Mouse (Mus musculus): ENCODE results near the gene Rexo1.
"Not testable (repeated sequence)": the region's sequence is repeated elsewhere in the genome, so short reads cannot be mapped to it uniquely, and the experiment has no call there.

The Rexo1 gene

GRCm38 (mm10) chr10:80561116-80561944, at the start of gene Rexo1:
Gene Rexo1 (minus strand): TSS chr10:80561560.
- peak; percentile 92 for DNase-seq (ENCODE audit: low spot score)

GRCm38 (mm10) chr10:80611024-80611423, 49.7 kb upstream of the Rexo1 start:
- DNase-seq (ENCODE audit: low spot score) = peak; percentile 63

- DNase-seq (ENCODE audit: low spot score) = no peak
These were observed 48.9 kb upstream of the Rexo1 start for GRCm38 (mm10) chr10:80610116-80610785.

GRCm38 (mm10) chr10:80609269-80609924, 48.0 kb upstream of the Rexo1 start:
- DNase-seq (ENCODE audit: low spot score) = no peak

- DNase-seq (ENCODE audit: low spot score) = no peak
These were observed 47.1 kb upstream of the Rexo1 start for GRCm38 (mm10) chr10:80608435-80608834.

GRCm38 (mm10) chr10:80606737-80607350, 45.5 kb upstream of the Rexo1 start:
- DNase-seq (ENCODE audit: low spot score) = no peak

GRCm38 (mm10) chr10:80606306-80606705, 44.9 kb upstream of the Rexo1 start:
- no peak for DNase-seq (ENCODE audit: low spot score)

- not testable (repeated sequence) for DNase-seq (ENCODE audit: low spot score)
These were observed 44.4 kb upstream of the Rexo1 start, which contains the start of gene Gm49322 for GRCm38 (mm10) chr10:80605721-80606120. Gene Gm49322 (plus strand): TSS chr10:80606021.

GRCm38 (mm10) chr10:80604988-80605387, 43.6 kb upstream of the Rexo1 start:
- DNase-seq (ENCODE audit: low spot score) = no peak

GRCm38 (mm10) chr10:80604001-80604509, 42.7 kb upstream of the Rexo1 start:
- no peak for DNase-seq (ENCODE audit: low spot score)

GRCm38 (mm10) chr10:80603364-80603763, 42.0 kb upstream of the Rexo1 start:
- no peak for DNase-seq (ENCODE audit: low spot score)

GRCm38 (mm10) chr10:80602698-80603325, 41.5 kb upstream of the Rexo1 start, which contains the start of the genes Scamp4 and Adat3:
Gene Scamp4 (plus strand): TSS chr10:80602872.
Gene Adat3 (plus strand): TSS chr10:80602880.
- peak; percentile 94 for DNase-seq (ENCODE audit: low spot score)

- DNase-seq (ENCODE audit: low spot score) = no peak
These were observed 35.0 kb upstream of the Rexo1 start for GRCm38 (mm10) chr10:80596318-80596717.

GRCm38 (mm10) chr10:80589879-80590854, 28.8 kb upstream of the Rexo1 start, which contains the start of gene Abhd17a:
Gene Abhd17a (minus strand): TSS chr10:80590341.
- peak; percentile 95 for DNase-seq (ENCODE audit: low spot score)

- DNase-seq (ENCODE audit: low spot score) = no peak
These were observed 27.9 kb upstream of the Rexo1 start for GRCm38 (mm10) chr10:80589127-80589878.

GRCm38 (mm10) chr10:80587305-80587657, 25.9 kb upstream of the Rexo1 start:
- peak; percentile 64 for DNase-seq (ENCODE audit: low spot score)

GRCm38 (mm10) chr10:80586407-80587304, 25.3 kb upstream of the Rexo1 start:
- DNase-seq (ENCODE audit: low spot score) = no peak

- no peak for DNase-seq (ENCODE audit: low spot score)
These were observed 24.2 kb upstream of the Rexo1 start for GRCm38 (mm10) chr10:80585581-80585980.
